Mouse (Mus musculus) spleen, adult 2 months (tissue): ENCODE measurements around the gene Homer2.

Experiments
- CTCF ChIP-seq: fragments of 200-500 bp; IDR thresholded peaks from 2 replicates; pipeline ENCODE4 v1.5.1; 2011; ENCODE audit warnings: mild to moderate bottlenecking, inconsistent platforms; ENCODE audit not compliant: insufficient read depth, insufficient read length, insufficient replicate concordance; ENCODE audit errors: extremely low read depth
- POLR2A ChIP-seq: fragments of 200-500 bp; IDR thresholded peaks from 2 replicates; pipeline ENCODE4 v1.6.1; 2011; ENCODE audit warnings: low read depth, low read length, inconsistent platforms

DNA sequence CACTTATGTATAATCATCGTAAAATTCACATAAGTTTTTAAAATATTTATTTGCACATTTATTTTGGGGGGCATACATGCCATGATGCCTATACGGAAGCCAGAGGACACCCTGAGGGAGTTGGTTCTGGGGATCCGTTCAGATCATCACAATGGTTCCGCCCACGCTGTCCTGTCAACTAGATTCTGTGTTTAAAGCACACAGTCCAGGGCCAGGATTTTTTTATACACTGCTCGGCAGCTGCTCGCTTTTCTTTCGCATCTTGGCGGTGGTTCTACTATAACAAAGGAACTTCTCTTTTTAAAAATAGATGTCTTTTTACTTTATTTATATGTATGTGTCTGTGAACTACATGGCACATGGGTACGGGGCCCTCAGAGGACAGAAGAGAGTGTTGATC lies 16.5 kb upstream of the Homer2 start:
- no peak for TF ChIP-seq CTCF
- TF ChIP-seq POLR2A, result no peak
